ENCODE assay signal across 15 mouse cellular contexts in genomic region chr3:85863996-85864395, GRCm38 (mm10). TPM values are rescaled to one million over a fixed set of nuclear protein-coding genes. Genes with fewer than 3 reads are reported as not detected.
"Had no signal": no experiment of that assay in that cellular context is flagged by ENCODE, and none has a peak within 500 bp of the region (broad histone marks: within the 10 kb centered on the region; RNA-seq: fewer than 3 reads in every experiment).

No protein-coding gene starts in this region.

- H3K9ac ChIP-seq: kidney, embryonic 15.5 days; limb, embryonic 13.5 days; liver, embryonic 13.5 days; lung, embryonic 14.5 days had no signal

- H3K9me3 ChIP-seq: kidney, embryonic 15.5 days; limb, embryonic 10.5 days; liver, embryonic 13.5 days had no signal

- H3K36me3 ChIP-seq: kidney, embryonic 15.5 days; limb, embryonic 10.5 days; limb, embryonic 13.5 days; liver, embryonic 13.5 days had no signal

- H3K27ac ChIP-seq: kidney, embryonic 15.5 days; limb, embryonic 10.5 days; limb, embryonic 13.5 days; liver, embryonic 13.5 days; macrophage had no signal

- H3K4me3 ChIP-seq: kidney, embryonic 15.5 days; limb, embryonic 10.5 days; limb, embryonic 13.5 days; liver, embryonic 13.5 days had no signal

- H3K4me1 ChIP-seq: limb, embryonic 13.5 days; liver, embryonic 13.5 days had no signal

- H3K27me3 ChIP-seq: kidney, embryonic 15.5 days; limb, embryonic 13.5 days; liver, embryonic 13.5 days had no signal

- H3K4me2 ChIP-seq: kidney, embryonic 15.5 days; limb, embryonic 13.5 days; liver, embryonic 13.5 days; lung, embryonic 14.5 days had no signal

- DNase-seq: kidney, adult 8-10 months; kidney, postnatal 10 days; liver; liver, embryonic 13.5 days; lung, embryonic 14.5 days; midbrain, embryonic 14.5 days; thymus, adult 18-20 months; thymus, postnatal 36 days had no signal

RNA-seq across cellular contexts. Expression of gene Glt28d2, which starts 23.3 kb away (rescaled TPM):
- total RNA-seq: megakaryocyte, adult 5-6 weeks had no signal
- polyA plus RNA-seq: macrophage had no signal

RNA-seq across cellular contexts. Expression of gene Gm37240, which starts 23.3 kb away (rescaled TPM):
- polyA plus RNA-seq: macrophage; neural tube, embryonic 14.5 days; testis, adult 2 months had no signal

RNA-seq across cellular contexts. Expression of gene Fam160a1, which starts 46.9 kb away (rescaled TPM):
- total RNA-seq: megakaryocyte, adult 5-6 weeks had no signal
- polyA plus RNA-seq: macrophage had no signal
